Mouse (Mus musculus) left cerebral cortex, adult 18-20 months (tissue): ENCODE measurements at regions not wholly inside any gene's neighbourhood (a gene's known extent, or its start where the extent isn't known, plus 50 kb on each side); places are given as distances from the start of the nearest gene placed in this dataset.

Experiments used
- DNase-seq, 2 experiments: peaks; one replicate each; pipeline ENCODE4 v3.0.0; 2021 to 2022; ENCODE audit warnings: low spot score in 2 of 2, mixed read lengths in 1 of 2

DNA sequence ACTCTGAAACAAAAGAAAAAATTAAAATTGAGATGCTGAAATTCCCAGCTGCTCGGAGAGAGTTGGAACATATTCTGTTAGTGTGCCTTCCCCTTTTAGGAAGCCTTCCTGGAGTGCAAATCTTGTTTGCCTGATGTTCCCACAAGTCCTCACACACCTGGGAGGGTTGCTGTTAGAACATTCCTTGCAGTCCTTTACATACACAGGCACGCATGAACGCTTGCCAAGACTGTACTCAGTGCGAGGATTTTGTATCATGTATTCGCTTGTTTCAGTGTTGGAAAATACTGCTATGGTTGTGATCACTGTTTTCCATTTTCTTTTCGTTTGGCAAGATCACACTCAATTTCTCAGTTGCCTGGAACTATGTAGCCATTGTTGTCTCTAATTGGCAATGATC, 770.5 kb downstream of the Tmem114 start:
- DNase-seq = no peak

DNA sequence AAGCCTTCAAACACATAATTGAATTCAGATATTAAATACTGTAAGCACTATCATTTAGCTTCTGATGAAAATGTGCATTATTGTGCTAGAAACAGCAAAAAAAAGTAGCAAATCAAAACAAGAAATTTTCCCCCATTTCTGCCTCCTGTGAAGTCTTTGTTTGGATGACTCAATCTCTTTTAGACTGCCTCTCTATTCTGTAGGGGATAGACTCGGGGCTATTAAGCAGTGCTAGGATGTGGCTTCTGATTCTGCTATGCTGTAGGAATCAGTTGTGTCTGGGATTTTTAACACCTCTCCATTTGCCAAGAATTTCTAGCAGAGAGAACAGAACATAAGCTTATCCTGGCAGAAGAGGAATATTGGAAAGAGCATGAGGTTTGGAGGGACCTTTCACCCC, 775.2 kb downstream of the Tmem114 start:
- no peak for DNase-seq

DNA sequence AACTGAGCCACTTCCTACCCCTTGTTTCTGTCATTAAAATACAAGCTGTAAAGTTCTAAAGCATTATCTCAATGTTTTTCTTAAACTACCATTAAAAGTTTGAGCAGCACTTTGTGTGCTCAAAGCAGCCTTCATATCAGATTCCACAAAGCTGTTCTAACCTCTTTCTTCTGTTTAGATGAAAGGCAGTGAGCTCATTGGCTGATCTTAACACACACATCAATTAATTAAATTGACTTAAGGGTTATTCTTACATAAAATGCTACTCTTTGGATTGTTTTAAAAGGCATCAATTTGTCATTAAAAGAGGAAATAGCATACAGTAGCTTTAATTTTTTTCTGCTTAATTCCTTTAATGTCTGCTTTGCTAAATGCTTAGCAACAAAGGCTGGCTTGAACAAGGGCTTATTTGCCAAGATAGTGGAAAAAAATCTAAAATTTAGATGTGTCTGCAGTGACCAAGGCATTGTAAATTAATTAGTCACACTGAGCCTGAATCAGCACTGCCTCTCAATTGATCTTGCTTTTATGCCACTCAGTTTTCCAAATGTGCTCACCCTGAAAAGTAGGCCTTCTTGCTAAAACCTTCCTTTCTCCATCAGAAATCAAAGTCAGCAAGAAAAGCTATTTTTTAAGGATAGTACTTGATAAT, 777.5 kb downstream of the Tmem114 start:
- no peak for DNase-seq

- no peak for DNase-seq
These were observed 780.6 kb downstream of the Tmem114 start for GRCm38 (mm10) chr16:7644363-7644762.

GRCm38 (mm10) chr16:7638955-7639755, 785.8 kb downstream of the Tmem114 start:
- DNase-seq = peak in 1 of 2 experiments; percentile 6

DNA sequence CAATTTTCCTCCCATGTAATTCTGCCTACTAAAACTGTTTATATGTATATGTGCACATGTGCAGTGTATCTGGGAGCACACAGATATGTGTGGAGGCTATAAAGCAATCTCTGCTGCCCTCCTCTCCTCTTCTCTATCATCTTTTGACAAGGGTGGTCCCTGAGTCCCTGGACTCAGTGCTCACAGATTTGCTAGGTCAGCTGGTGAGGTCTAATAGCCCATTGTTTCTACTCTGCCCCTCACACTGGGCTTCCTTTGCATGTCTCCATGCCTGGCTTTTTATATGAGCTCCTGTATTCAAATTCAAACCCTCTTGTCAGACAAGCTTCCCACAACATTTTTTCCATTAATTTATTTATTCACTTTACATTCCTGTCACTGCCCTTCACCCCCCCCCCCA, 786.9 kb downstream of the Tmem114 start:
- DNase-seq = no peak

DNA sequence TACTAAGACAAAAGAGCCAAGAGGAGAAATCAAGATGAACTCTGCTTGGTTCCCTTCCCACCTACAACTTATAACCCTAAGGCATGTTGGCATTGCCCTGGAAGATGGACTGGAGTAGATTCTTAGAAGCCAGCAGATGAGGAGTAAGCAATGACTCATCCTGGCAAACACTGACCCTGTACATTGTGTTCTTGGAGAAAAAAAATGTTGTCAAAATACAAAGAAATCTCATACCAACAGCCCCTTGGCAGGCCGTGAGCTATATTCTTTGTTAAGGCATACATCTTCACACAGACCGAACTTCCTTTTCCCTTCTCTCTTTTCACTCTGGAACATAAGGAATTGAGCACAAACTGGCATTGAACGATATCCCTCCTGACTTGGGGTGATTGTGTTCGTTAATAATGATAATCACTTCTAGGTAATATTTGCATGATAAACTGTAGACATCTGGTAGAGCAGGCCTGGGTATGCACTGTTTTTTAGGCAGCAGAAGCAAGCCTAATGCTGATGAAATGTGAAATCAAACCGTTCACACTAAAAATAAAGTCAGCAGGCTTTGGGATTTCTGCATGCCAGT, 787.7 kb downstream of the Tmem114 start:
- DNase-seq = no peak

- DNase-seq = no peak
These were observed 788.6 kb downstream of the Tmem114 start for GRCm38 (mm10) chr16:7636326-7636725.

GRCm38 (mm10) chr16:7632474-7632873, 792.5 kb downstream of the Tmem114 start:
- no peak for DNase-seq

- no peak for DNase-seq
These were observed 796.6 kb downstream of the Tmem114 start for GRCm38 (mm10) chr16:7628351-7628750.

- DNase-seq = no peak
These were observed 818.3 kb downstream of the Tmem114 start for GRCm38 (mm10) chr16:7606602-7607001.

GRCm38 (mm10) chr16:7602428-7602827, 822.5 kb downstream of the Tmem114 start:
- DNase-seq = no peak

DNA sequence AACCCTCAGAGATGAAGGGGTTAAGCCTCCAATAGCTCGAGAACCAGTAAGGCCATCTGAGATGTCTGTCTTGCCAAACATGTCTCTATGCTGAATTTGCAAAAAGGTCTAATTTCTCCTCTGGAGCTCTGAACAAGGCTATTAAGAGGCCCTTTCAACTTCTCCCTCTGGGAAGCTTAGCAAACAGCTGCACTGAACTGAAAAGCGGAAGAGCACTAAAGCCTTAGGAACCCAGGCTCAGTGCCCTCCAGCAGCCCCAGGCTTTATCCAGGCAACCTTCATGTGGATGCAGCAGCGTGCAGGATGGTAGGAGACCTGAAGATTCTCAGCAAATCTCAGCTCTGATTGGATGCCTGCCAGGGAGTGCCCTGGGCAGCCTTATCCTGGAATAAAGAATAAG, 850.1 kb downstream of the Tmem114 start:
- no peak for DNase-seq

DNA sequence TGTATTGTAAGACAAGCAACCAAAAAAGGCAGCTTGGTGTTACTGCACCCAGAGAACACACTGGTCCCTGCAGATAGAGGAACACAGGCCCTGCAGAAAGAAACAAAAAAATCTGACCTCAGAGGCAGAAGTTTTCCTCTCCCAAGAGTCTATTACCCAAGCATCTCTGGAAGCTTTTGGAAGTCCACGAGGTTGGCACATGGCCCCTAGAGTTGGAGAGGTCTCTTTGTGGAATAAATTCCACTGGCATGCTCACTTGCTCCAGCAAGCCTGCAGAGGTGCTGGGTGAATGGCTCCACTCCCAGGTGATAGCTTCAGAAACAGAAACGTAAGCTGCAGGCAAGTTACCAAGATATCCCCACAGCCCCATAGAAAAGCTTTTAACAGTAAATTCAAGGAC, 864.1 kb downstream of the Tmem114 start:
- DNase-seq = no peak

- no peak for DNase-seq
These were observed 865.8 kb downstream of the Tmem114 start for GRCm38 (mm10) chr16:7559177-7559576.

DNA sequence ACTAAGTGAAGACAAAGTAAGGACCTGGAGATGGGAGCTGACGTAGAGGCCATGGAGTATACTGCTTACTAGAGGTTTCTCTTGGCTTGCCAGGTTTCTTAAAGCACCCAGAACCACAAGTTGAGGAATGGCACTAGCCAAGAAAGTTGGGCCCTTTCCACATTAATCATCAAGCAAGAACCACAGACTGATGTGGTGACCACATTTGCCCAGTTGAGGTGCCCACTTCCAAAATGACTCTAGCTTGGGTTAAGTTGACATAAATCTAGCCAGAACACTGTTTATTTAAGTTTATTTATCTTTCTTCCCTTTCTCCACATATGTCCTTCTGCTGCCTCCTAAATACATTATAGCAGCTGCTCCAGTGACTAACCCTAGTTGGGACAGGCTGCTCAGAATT, 866.3 kb downstream of the Tmem114 start:
- DNase-seq = no peak

DNA sequence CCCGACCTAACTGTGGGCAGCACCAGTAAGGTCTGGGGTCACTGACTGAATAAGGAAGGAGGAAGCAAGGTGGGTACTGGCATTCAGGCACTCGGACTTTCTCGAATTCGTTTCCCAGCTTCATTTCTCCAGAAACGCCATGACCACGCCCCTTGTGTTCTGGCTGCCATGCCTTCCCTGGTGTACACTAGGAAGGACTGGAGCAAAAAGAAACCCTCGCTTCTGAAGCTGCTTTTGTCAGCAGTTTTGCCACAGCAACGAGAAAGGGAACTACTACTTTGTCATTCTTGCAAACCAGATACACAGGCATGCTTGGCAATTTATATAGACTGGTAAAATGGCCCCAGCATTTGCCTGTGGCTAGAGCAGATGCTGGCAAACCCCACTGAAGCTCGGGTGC, 869.0 kb downstream of the Tmem114 start:
- no peak for DNase-seq

- no peak for DNase-seq
These were observed 875.4 kb downstream of the Tmem114 start for GRCm38 (mm10) chr16:7549568-7549967.

DNA sequence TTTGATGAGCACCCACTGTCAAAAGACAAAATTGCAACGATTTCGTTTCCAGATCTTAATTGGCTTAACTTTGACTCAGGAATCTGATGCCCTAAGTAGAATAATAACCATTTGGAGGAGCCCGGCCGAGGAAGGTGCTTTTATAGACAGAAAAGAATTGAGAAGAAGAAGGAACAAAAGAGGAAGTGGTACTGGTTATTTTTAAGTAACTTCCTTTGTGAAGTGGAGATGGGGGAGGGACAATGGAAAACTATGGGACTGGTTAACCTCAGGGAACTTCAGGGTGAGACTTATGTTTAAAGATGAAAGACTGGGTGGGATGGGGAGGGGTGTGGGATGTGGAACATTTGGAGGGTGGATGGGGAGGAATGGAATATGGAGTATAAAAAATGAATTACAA, 880.9 kb downstream of the Tmem114 start:
- no peak for DNase-seq

DNA sequence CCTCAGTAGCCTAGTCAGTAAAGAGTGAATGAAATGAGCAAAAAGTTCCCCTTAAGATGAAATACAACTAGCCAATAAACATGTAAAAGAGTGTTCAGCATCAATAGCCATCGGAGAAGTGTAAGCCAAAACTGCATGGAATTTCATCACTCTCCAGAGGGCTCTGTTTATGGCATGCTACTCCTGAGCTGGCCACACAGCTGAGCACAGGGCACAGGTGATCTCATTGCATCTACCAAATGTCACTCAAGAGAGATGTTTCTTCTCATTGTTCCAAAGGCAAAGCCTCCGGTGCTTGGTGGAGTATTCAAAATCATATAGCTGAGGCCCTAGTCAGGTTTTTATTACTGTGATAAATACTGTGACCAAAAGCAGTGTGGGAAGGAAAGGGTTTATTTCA, 895.1 kb downstream of the Tmem114 start:
- no peak for DNase-seq

DNA sequence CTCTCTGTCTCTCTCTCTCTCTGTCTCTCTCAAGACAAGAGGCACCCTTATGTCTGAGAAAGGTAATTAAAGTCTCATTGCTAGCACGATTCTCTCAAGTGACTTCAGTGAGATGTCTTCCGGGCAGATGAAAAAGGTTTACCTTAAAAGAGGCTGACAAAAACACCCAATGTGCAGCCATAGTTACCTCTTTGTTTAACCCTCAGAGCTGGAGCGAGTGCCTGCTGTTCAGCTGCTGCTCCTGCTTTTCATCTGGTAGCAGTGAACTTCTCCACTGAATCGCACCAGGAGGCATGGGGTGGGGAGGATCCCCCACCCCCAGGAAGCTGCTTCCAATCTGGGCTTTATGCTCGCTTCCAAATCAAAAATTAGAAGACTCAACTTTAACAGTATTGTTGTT, 896.0 kb downstream of the Tmem114 start:
- DNase-seq = no peak

- DNase-seq = no peak
These were observed 896.8 kb downstream of the Tmem114 start for GRCm38 (mm10) chr16:7527923-7528776.
